Mouse (Mus musculus) CH12.LX (cell line): ENCODE data around the gene Cd2bp2.

ENCODE experiments used
- ELF1 ChIP-seq: IDR thresholded peaks from 2 replicates; pipeline ENCODE4 v1.6.1; 2014; ENCODE audit warnings: low read depth, mild to moderate bottlenecking, inconsistent platforms, low read length, improper control_type of control experiment
- MEF2A ChIP-seq: IDR thresholded peaks from 2 replicates; pipeline ENCODE4 v1.6.1; 2014; ENCODE audit warnings: low read depth, mild to moderate bottlenecking, inconsistent platforms, low read length, improper control_type of control experiment, borderline replicate concordance
- POLR2AphosphoS2 ChIP-seq: IDR thresholded peaks from 2 replicates; pipeline ENCODE4 v1.6.1; 2011; ENCODE audit warnings: low read depth, low read length, improper control_type of control experiment
- RAD21 ChIP-seq: IDR thresholded peaks from 2 replicates; pipeline ENCODE4 v1.6.1; 2011; ENCODE audit warnings: low read depth, mild to moderate bottlenecking, low read length, improper control_type of control experiment, moderate library complexity
- RCOR1 ChIP-seq: conservative IDR thresholded peaks from 2 replicates; pipeline ENCODE4 v1.6.1; 2012; ENCODE audit warnings: low read depth, mild to moderate bottlenecking, inconsistent platforms, low read length, improper control_type of control experiment
- USF1 ChIP-seq: IDR thresholded peaks from 2 replicates; pipeline ENCODE4 v1.6.1; 2014; ENCODE audit warnings: low read depth, mild to moderate bottlenecking, inconsistent platforms, low read length, improper control_type of control experiment

DNA sequence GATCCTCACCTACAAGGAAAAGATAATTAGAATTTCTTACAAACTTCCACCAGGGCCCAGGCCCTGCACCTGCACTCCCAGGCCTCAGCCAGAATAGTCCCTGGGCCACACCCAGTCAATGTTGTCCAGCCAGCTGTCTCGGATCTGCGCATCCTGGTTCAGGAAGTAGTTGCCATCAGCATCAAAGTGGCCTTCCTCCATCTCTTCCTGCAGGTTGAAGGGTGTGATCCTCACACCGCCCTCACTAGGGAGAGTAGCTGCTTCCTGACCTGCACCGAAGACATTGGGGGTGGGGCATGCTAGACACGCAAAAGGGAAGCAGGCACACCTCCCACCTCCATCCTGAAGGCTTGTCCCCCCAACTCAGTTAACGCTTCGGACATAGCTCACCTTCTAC, 1.2 kb downstream of the Cd2bp2 start:
- TF ChIP-seq MEF2A, result no peak
- no peak for TF ChIP-seq RAD21
- no peak for TF ChIP-seq POLR2AphosphoS2
- no peak for TF ChIP-seq RCOR1
- no peak for TF ChIP-seq USF1
- no peak for TF ChIP-seq ELF1
